Mouse (Mus musculus): ENCODE results near the gene Ccl2.
A peak's percentile ranks its signal among the peaks of the same experiment; 100 is the strongest.

Ccl2 gene

DNA sequence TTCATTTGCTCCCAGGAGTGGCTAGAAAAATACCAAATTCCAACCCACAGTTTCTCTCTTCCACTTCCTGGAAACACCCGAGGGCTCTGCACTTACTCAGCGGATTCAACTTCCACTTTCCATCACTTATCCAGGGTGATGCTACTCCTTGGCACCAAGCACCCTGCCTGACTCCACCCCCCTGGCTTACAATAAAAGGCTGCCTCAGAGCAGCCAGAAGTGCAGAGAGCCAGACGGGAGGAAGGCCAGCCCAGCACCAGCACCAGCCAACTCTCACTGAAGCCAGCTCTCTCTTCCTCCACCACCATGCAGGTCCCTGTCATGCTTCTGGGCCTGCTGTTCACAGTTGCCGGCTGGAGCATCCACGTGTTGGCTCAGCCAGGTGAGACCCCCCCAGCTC lies at the start of gene Ccl2:
Gene Ccl2 (plus strand): TSS at position 216 of the 400 bp plus-strand sequence.
- DNase-seq (ENCODE audit: low read depth) = peak; percentile 76

DNA sequence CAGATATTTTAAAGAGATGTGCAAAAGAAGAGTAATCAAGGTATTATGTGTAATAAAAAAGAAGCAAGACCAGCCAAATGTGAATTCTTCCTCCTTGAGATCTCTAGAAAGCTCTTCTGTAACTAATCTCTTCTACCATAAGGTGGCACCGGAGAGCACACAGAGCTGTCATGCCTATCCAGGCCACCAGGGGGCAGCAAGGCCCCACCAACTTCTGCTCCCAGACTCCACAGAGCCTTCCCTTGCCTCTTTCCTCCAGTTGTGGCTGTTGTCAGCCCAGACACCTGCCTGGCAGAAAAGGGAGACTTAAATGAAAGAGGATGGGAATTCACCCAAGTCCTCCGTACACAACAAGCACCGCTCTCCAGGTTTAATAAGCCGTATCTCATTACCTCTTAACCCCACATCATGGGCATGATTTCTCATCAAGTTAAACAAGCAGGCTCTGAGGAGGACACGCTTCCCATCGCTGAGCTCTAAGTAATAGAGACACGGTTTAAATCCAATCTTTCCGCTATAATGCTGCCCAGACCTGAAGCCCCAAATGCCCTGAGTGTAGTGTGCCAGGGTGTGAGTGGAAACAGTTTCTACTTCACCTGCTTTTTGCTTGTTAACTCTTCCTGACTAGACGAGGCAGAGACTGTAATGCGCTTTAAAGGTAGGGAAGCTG lies 39.1 kb upstream of the Ccl2 start:
- DNase-seq (ENCODE audit: low read depth) = peak; percentile 58

DNA sequence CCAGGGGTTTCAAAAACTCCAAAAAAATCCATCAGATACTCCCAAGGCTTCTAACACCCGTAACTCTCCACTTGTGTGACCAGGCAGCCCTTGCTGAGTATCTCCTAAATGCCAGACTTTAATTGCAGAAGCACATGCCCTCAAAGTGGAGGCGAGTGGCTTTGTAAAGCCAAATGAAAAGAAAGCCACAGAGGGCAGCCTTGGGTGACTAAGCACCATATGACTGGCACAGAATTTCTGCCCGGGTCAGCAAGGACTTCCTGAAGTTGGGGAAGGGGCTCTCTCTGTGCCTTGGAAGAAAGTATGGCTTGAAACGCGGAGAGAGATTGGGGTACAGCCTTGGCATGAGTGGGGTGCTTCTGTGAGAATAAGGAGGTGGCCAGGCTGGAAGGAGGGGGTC lies 38.3 kb upstream of the Ccl2 start:
- DNase-seq (ENCODE audit: low read depth) = no peak

DNA sequence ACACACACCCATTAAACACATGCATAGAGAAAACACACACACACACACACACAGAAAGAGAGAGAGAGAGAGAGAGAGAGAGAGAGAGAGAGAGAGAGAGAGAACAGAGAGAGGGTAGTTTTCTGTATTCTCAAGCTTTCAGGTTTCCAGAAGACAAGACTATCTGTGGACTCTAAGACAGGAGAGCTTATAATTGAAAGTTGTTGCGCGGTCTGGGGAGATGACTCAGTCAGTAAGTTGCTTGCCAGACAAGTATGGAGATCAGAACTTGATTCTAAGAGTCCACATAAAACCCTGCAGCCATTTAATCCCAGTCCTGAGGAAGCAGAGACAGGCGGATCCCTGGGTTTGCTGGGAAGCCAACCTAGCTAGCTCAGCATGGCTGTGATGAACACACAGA lies 36.7 kb upstream of the Ccl2 start:
- no peak for DNase-seq (ENCODE audit: low read depth)

DNA sequence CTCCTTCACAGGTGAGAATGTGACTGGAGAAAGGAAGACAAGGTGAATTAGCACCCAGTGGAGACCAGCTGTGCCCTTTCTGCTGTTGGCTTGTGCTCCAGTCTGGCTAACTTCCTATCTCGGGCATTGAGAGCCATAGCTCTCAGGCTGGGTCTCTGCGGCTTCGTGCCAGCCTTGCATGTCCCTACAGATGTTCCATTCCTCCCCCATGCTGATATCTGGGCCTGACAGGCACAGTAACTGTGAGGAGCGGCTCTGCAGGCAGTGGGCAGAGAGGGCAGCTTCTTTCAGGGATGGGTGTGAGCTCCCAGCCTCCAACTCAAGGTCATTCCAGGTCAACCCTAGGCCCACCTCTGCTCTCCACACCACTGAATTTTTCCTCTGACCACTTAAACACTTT lies 35.9 kb upstream of the Ccl2 start:
- DNase-seq (ENCODE audit: low read depth) = no peak

DNA sequence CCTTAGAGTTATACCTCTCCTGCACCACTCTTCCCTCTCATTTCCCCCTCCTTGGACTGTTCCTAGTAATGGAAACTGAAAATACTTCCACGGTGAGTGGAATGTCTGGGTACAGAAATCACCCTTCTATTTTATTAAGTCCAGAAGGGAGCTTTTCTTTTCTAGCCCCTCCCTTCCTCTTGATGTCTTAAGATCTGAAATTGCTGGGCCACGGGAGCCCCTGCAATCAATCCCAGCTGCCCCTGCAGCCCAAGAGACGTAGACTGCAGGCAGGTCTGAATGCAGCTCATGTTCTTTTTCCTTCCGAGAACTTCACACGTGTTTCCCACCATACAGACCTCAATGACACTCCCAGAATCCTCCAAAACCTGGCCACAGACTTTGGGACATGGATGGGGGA lies 34.8 kb upstream of the Ccl2 start:
- DNase-seq (ENCODE audit: low read depth) = no peak

DNA sequence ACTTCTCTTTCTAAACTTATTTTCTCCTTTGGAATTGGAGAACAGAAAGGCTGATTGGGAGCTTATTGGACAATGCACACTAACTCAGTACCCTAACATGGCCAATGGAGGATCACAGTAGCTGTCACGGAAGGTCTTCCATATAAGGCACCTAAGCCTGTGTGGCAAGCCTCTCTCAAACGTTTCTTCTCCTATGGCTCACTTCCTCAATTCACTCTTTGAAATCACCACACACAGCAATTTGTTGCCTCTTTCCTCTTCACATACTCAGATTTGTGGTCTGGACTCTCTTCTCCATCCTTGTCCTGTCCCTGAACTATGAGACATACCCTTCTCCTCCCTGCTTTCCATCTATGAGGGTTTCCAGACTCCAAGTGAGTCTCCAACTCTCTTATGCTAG lies 30.6 kb upstream of the Ccl2 start:
- DNase-seq (ENCODE audit: low read depth) = no peak

DNA sequence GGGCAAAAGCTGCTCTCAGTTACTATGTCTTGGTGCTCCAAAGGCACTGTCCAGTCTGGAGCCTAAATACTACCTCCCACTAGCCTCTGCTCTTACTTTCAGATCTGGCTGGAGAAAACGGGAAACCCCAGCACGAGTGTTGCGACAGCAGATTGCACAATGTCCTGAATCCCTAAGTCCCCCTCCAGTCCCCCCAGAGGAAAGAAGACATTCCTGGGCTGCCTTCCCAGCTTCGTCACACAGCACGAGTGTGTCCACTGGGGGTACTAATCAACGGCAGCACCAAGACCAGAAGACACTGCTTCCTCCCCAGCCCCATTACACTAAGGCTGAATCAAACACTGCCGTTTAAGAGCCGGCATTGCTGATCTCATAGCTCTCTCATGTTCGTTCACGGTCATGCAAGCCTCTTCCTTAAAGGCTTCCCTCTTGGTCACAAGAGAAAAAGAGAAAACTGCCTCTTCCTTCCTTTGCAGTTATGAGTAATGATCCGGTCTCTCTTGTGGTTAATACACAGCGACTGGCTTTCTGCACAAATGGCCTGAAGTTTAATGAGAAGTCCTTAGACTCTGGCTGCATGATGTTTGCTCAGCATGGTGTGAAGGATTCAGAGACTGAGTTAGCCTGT lies 28.5 kb upstream of the Ccl2 start:
- DNase-seq (ENCODE audit: low read depth) = peak; percentile 77

DNA sequence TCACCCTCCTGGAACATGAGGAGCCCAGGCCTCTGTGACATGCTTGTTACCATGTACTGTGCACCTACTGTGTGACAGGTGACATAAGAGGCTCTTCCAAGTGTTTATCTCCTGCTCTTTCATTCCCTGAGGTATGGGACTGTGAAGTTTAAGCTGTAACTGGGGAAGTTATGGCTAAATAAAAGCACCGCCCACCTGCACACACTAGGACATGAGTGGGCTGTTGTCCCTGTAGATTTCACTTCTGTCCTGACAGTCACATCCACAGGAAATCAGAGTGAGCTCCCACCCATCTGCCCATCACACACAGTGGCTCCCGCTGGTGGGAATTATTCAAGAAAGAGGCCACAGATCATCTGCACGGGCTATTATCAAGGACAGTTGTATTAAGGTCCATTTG lies 25.3 kb upstream of the Ccl2 start:
- no peak for DNase-seq (ENCODE audit: low read depth)

DNA sequence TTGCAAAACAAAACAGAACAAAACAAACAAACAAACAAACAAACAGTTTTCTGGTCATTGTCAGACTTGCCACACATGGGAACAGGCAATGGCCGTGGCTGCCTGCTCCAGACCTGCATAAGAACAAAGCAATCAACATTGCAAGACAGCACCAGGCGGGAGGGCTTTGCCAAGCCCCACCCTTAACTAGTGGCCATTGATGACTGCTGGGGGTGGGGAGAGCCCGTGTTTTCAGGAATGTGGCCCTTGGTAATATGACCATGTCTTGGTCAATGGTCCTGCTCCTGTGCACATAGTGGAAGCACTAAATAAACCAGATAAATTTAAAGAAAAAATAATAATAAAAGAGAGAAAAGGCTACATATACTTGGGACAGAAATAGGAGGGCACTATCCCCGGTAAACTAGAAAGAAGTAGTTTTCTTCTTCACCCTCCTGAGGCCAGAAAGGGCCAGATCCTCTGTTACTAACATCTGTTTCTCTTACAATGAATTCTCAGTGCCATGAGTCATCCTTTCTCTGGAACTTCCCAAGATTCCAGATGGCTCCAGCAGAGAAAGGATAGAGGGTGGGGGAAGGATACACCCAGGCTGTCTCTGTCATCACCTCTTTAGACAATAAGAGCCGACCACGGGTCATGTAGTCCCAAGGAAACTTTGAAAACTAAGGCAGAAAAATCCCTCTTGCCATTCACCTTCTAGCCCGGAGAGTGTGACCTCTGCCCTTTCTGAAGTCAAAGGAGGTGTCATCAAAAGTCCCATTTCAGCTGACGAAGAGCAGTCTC lies 23.8 kb upstream of the Ccl2 start:
- DNase-seq (ENCODE audit: low read depth) = no peak

DNA sequence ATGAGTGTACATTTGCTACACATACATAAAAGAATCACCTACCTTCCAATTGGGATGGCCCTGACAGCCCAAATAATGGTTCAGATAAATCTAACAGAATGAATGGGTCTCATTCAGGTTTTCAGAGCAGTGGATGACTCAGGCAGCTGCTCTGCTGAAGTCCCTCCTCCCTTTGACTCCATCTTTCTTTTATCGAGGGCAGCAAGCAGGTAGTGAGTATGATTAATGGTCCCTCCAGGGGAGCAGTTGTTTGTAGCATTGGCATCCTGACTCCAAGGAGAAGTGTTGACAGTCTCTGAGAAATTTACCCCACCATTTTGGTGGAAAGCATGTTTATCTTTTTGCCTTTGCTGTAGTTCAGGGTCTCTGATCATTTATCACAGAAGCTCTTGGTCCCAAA lies 21.6 kb upstream of the Ccl2 start:
- DNase-seq (ENCODE audit: low read depth) = no peak

DNA sequence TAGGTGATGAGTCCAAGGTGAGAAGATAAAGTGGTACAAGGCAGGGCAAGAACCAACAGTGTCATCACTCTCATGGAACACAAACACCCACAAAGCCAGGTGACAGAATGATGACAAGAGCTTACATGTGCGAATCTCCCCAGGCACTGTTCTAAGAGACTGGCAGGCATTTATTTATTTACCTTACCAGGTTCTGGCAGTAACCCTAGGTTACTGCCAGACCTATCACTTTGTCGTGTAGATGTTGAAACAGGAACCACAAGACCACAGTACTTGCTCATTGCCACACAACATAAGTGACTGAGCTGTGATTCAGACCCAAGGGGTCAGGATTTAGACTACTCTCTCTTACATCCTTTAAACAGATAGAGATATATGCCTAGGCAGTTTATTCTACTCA lies 20.3 kb upstream of the Ccl2 start:
- no peak for DNase-seq (ENCODE audit: low read depth)

DNA sequence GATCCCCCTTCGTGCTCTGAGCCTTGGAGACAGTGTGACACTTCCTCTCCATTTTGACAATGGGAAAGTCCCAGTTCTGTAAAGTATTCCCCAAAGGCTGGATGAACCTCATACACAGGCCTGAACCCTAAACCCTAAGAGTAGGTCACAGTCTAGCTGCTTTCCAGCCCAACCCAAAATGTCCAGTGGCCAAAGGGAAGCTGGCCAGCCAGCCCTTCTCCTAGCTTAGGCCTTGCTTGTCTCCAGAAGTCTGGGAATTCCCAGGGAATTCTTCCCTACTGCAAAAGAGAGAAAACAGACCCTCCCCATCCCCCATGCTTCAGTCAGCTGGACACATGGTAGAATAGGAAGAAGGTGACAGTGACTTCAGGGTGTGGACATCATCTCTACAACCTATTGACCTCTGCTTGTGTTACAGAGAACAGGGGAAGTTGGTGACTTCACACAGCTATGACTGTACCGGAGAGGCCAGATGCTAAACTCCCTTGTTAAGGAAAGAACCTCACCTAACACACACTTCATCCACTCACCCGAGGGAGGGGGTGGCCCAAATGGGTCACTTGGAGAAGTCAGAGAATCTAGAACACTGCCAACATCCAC lies 19.1 kb upstream of the Ccl2 start:
- DNase-seq (ENCODE audit: low read depth) = no peak

DNA sequence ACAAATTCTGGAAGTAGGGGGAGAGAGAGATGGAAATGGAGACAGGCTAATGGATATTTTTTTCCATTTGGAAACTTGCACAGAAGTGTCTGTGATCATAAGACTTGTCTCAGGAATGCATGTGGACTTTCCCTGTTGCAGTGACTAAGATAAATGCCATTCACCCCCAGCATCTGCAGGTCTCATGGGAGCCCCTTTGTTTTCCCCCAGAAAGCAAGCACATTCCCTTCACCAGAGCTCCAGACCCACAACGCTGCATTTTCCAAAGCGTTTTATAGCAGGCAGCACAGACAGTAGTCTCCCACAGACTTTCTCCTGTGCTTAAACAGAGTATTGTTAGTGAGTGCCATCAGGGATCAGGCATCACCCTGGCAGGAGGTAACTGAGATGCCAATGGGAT lies 16.0 kb upstream of the Ccl2 start:
- no peak for DNase-seq (ENCODE audit: low read depth)

DNA sequence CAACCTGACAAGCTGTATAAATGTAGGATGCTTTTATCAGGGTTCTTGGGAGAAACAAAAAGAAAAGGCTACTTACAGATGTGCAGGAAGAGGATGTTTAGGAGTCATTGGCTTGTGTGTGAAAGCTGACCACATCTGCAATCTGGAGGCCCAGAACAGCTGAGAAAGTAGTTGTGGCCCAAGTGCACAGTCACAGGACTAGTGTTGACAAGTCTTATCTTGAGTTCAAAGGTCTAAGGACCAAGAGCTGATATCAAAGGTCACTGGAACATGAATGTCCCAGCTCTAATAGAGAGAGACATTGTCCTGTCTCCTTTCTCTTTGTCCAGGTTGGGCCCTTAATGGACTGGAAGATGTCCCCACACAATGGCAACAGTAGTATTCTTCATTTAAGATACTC lies 15.6 kb upstream of the Ccl2 start:
- no peak for DNase-seq (ENCODE audit: low read depth)

DNA sequence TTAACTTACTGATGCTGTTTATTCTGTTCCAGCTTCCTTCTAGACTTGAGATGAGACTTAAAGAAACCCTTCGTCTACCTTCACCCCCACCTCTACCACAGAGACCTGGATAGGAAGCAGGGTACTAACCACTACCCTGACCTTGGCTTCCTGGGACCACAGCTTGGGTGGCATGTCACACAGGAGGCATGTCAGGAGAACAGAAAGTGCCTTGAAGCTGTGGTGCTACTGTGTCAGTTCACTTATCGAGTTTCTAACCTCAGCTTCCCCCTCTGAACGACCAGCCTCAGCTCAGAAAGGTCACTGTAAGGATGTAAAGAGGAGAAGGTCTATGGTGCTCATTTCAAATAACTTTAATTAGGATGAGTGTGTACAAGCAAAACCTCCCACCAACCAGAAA lies 14.0 kb upstream of the Ccl2 start:
- DNase-seq (ENCODE audit: low read depth) = no peak

DNA sequence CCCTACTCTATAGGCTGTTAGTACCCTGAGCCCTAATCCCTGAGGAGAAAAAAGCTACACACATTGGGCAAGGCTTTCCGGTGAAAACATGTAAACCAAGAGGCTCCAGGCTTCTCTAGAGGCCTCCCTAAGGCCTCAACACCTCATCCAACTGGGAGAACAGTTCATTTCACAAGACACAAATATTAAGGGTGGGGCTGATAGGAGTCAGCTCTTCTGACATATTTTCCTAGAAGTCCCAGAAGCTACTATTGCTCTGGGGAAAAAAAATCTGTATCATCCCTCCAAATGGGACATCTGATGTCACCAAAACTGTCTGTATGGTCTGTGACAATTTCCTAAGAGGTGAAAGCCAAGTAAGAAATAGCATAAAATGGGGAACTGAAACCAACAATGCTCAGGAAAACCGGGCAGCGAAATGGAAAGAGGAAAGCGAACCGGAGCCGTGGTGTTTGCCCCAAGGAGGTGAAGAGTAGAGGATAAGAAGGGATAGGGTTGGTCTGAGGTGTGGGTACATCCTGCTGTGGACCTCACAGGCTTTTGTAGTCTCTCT lies 12.8 kb upstream of the Ccl2 start:
- DNase-seq (ENCODE audit: low read depth) = no peak

DNA sequence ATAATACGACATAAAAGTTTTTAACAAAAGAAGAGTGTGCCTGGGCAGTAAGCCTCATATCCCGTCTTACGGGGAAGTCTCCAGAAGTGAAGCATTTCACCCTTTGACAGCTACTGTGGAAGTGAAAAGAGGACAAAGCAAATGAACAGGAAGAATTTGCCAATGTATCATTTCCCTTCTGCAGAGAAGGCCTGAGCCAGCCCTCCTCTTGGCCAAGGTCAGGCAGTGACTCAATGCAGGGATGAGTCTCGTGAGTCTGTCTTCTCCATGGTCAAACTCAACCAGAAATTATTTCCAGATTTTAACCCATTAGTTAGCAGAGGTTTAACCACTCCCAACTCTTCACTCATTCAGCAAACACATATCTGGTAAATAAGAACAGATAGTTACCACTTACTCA lies 11.6 kb upstream of the Ccl2 start:
- DNase-seq (ENCODE audit: low read depth) = no peak

DNA sequence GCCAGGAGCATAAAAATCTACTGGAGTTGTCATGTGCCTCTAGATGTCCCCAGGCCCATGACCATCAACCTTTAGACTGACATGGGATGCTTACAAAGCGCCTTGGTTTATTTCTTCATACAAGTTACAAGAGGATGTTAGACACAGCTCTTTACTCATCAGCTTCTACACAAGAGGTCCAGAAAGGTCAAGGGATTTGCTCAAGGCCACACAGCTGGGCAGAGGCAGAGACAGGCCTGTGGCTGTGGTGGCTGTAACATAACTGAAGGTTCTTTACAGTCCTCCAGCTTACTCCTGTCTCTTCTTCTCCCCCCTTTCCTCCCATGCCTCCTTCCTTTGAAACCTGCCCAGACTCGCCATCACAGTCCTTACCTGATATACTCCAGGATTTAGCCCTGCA lies 5.2 kb upstream of the Ccl2 start:
- DNase-seq (ENCODE audit: low read depth) = no peak

DNA sequence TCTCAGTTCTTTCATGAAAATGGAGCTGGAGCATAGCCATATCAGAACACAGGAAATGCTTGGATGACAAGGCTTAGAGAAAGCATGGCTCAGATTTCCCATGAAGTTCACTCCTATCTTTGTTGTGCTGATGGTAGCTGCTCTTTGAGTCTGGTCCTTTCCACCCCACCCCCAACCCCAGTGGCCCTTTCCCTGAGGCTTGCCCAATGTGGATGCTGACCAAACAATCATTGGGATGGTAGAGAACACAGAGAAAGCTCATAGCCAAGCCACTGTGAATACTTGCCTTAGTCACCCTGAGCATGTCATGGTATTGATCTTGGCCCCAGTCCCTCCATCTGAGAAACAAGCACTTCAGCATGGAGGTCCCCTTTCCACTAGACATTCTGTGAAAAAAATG lies 3.2 kb upstream of the Ccl2 start:
- peak; percentile 54 for DNase-seq (ENCODE audit: low read depth)

DNA sequence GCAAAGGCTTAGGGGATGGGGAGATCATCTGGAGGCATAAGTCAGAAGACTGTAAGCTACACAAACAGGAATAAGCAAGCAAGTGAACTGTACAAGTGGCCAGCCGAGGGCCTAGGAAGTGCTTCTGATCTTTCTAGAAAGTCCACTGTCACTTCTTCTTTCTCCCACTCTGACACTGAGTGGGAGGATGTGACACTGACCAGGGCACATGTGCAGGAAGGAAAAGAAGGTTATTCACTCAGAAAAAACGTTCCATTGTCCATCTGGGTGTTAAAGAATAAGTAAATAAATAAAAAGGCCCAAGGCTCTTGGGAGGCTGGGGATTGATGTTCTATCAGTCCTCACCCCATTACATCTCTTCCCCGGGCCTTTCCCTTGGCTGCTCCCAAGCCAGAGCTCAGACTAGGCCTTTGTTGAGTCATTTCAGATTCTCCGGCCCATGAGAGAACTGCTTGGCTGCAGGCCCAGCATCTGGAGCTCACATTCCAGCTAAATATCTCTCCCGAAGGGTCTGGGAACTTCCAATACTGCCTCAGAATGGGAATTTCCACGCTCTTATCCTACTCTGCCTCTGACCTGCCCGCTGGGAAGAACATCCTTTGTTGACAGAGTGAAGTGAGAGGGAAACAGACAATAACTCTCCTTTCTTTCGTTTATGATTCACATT lies 2.6 kb upstream of the Ccl2 start:
- DNase-seq (ENCODE audit: low read depth) = peak; percentile 92

DNA sequence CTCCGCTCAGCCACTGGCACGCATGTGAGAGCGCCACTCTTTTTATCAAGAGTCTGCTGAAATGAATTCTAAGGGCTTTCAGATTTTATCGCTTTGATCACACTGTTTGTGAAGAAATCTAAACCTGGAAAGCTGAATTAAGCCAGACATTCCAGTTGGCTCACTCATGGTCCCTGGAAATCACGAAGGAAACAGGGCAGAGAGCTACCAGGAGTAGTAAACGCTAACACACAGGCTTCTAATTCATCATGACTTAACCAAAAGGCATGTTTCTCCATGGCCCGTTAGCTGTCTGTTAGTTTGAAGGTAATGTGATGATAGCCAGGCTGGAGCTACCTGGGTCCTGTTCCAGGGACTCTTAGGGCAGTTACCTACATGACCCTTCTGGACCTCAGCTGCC lies 925 bp upstream of the Ccl2 start:
- DNase-seq (ENCODE audit: low read depth) = peak; percentile 53
